Mouse (Mus musculus) urinary bladder, adult 2 months (tissue): Measurements from ENCODE around the gene Fam19a3. TPM values are rescaled to one million over a fixed set of nuclear protein-coding genes. Genes with fewer than 3 reads are reported as not detected.
A peak's percentile ranks its signal among the peaks of the same experiment; 100 is the strongest.

ENCODE experiments used
- DNase-seq: peaks from one replicate; pipeline ENCODE4 v3.0.0; 2022; ENCODE audit warnings: low spot score
- polyA plus RNA-seq: library from polyadenylated mRNA; depleted of rRNA; stranded (reverse); fragments of >200 nt; gene quantifications from 2 replicates; pipeline ENCODE4 v1.2.3, GENCODE M21; 2012

Gene Fam19a3
- polyA plus RNA-seq, 1 experiment, result 0.45 TPM

DNA sequence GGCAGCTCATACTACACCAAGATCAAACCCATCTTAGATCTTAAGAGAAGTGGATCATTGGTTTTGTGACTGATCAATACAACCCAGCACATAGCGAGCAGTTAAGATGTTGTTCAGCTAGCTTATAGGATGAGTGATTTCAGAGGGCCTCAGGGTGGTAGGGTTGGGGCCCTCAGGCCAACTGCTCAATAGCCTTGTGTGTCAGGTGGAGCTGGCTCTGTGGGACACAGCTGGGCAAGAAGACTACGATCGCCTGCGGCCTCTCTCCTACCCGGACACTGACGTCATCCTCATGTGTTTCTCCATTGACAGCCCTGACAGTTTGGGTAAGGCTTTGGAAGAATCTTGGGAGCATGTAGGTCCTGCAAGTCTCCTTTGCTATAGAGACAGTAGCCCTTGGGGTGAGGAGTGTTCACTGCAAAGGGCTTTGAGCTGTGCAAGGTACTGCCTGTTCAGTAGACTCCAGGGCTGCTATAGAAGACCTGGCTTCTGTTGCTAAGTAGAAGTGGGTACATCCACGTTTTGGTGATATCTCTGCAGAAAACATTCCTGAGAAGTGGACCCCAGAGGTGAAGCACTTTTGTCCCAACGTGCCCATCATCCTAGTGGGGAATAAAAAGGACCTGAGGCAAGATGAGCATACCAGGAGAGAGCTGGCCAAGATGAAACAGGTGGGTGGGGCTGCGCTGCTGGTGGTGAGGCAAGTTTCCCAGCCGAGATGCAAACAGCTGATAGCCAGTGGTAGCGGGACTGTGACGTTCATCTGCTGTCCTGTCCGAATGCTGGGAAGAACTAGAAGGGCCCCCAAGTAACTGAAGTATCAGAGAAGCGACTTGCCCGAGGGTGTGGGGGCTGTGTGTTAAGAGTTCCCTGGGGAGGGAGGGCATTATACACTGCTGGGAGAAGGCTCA lies 11.0 kb upstream of the Fam19a3 start:
- no peak for DNase-seq

DNA sequence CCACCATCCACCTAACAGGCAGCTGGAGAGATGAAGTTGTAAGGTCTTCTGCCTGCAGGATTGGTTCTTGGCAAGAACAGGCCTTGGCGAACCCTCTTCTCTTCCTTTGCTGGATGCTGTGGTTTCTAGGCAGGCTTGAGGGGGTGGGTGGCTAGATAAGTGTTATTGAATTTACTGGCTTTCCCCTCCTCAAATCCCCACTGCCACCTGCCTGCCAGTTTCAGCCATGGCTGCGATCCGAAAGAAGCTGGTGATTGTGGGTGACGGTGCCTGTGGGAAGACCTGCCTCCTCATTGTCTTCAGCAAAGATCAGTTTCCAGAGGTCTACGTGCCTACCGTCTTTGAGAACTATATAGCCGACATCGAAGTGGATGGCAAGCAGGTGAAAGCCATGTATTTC lies 10.0 kb upstream of the Fam19a3 start:
- DNase-seq, result no peak

DNA sequence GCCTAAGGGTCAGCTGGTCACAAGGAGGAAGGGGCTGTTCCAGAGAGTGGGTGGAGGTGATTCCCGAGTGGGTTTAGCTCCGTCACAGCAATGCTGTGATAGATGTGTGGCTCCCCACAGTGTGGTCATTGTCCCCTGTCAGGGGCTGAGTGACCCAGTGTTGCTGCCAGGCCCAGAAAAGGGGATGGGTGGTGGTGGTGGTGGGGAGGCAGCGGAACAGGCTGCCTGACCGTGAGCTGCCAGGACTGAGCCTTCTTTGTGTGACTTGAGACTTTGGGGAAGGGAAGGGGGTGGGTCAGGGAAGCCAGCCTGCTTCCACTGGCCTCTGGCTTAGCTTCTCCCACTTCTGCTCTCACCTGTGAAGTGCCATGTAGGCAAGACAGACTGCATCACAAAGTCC lies 9.4 kb upstream of the Fam19a3 start:
- DNase-seq, result no peak

DNA sequence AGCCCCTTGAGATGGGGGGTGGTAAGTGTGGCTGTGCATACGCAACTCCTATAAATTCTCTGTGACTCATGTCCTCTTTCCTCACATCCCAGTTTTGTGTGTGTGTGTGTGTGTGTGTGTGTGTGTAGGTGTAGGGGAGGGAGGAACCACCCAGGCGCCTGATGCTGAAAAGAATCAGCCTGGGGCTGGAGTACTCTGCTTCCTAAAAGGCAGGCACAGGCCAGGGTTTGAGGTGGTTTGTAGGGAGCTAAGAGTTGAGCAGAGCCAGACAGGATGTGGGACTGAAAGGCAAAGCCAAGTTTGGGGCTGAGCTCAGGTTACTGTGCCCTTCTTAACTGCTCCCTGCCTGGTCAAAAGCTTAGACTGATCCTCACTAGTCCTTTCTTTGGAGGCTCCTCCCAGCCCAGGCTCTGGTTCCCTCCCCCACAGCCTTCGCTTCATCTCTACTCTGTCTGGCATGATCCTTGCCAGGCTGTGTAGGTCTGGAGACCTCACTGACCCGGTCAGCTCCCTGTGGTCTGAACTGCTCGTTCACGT lies 8.8 kb upstream of the Fam19a3 start:
- no peak for DNase-seq

DNA sequence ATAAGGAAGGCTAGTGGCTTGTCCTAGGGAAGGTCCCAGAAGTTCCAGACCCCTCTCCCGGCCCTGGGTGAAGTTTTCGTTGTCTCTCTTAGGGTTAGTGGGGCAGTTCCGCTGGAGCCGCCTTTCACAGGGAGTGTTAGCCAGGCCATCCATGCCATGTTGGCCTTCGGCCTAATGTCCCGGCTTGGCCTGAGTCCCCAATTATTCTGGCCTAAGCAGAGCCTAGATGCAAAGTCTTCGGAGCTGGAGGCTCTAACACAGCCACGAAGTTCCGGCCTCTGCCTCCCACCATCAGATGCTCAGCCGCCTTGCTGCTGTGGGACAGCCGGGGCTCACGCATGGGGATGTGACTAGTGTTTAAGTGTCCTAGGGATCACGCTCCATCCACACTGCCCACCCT lies 8.2 kb upstream of the Fam19a3 start:
- no peak for DNase-seq

DNA sequence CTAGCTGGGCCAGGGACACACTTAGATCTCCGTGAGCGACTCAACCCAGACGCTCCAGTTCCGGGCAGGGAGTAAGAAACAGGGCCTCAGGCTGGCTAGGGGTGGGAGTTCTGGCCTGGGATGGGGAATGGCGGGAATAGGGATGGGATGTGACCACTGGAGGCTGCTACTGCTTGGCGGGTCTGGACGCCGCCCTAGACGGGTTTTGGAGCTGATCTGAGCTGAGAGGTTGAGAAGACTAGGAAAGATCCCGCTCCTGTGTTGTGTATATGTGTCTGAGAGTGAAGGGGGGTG lies 7.6 kb upstream of the Fam19a3 start:
- no peak for DNase-seq

DNA sequence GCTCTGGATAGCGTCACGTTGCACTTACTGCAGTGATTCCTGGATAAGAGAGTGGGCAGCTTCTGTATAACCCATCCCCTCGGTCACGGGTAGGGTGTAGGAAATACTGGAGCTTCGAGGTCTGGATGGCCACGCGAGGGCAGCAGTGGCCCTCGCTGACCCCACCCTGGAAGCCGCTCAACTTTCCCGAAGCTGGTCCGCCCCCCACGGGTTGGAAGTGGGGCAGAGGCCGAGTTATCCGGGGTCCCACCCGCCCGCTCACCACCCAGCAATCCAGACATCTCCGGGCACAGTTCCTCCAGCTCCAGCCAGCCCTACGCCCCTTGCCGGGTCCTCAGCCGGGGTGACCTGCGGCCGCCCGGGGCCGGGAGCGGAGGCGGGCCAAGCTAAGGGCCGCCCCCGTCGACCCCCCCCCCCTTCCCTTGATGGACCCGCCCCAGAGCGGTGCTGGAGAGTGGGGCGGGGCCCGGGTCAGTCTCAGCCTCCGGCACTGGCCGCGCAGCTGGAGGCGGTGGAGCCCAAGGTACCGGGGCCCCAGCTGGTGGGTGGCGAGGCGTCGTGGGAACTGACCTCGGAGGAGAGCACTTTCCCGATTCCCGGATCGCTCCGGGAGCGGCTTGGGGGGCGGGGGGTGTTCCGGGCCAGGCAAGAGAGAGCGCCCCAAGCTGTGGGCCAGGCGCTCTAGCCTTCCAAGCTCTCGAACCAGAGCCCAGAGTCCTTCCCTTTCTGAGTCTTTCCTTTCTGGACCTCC lies 7.1 kb upstream of the Fam19a3 start:
- peak; percentile 72 for DNase-seq

DNA sequence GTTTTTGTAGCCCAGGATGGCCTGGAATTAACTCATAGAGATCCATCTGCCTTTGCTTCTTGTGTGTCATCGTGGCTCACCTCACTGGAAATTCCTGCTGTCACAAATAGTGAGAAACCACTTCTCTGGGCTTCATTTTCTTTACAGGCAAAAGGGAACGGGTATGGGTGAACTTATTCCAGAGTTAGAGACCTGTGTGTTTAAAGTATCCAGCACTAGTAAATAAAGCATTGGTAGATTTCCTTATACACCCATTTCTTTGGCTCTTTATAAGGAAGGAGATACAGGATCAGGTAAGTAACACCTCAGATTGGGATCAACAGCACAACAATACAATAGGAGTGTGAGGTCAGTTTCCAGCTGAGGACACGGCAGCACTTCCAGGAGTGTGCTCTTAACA lies 6.4 kb upstream of the Fam19a3 start, which contains the start of gene Rhoc:
TSS of gene Rhoc (plus strand) at position 301 of the 400 bp plus-strand sequence.
- DNase-seq, result no peak

DNA sequence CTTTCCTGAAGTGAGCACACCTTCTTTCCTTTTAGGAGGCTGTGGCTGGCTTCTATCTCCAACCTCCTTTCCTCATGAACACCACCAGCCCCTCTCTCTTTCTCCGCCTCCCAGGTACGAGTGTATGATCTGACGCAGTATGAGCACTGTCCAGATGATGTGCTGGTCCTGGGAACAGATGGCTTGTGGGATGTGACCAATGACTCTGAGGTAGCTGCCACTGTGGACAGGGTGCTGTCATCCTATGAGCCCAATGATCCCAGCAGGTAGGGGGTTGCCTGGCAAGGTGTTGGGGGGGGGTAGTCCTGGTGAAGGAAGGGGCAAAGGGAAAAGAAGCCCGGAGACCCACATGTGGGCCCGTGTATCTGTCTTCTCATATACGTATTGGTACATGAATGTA lies 3.6 kb upstream of the Fam19a3 start:
- no peak for DNase-seq

DNA sequence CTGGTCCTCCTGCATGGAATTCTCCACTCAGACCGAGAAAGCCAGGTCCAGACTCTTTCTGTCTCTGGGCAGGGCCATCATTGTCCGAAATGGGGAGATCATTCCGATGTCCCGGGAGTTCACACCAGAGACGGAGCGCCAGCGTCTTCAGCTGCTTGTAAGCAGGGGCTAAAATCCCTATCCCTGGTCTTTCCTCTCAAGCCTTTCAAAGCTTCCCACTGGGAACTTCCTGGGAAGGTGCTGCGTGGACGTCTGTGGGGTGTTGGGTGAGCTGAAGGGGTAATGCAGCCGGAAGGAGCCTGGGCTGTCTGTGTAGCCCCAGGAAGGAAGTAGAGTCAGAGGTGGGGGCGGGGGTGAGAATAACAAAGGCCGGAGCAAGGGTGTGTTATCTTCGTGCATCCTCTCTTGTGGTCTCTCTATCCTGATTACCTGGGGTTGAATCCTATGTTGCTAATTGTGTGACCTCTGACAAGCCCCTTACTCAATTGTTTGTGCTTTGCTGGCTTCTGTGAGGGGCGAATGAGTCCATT lies 2.4 kb upstream of the Fam19a3 start:
- DNase-seq, result no peak

DNA sequence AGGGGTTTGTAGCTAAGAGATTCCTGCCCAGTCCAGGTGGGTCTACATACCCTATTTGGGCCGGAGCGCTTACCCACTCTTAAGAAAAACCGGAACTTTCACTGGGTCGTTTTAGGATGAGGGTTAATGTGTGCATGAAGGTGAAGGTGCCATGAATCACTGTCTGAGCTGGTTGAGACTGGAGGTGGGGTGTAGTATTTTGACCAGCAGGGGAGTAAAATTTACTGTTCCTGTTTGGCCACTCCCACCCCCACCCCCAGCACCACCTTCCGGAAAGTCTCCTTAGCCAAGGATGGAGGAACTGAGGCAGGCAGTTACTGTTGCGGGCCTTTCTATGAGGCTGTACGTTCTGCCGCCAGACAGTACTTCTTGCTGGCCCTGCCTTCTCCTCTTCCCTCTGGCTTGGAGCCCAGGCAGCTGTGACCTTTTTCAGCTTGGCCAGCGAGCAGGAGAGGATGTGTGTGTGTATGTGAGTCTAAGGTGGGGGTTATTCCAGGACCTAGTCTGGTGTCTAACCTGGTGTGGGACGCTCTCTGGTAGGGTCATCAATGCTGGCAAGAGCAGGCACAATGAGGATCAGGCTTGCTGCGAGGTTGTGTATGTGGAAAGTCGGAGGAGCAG lies 531 bp upstream of the Fam19a3 start:
- DNase-seq, result no peak

DNA sequence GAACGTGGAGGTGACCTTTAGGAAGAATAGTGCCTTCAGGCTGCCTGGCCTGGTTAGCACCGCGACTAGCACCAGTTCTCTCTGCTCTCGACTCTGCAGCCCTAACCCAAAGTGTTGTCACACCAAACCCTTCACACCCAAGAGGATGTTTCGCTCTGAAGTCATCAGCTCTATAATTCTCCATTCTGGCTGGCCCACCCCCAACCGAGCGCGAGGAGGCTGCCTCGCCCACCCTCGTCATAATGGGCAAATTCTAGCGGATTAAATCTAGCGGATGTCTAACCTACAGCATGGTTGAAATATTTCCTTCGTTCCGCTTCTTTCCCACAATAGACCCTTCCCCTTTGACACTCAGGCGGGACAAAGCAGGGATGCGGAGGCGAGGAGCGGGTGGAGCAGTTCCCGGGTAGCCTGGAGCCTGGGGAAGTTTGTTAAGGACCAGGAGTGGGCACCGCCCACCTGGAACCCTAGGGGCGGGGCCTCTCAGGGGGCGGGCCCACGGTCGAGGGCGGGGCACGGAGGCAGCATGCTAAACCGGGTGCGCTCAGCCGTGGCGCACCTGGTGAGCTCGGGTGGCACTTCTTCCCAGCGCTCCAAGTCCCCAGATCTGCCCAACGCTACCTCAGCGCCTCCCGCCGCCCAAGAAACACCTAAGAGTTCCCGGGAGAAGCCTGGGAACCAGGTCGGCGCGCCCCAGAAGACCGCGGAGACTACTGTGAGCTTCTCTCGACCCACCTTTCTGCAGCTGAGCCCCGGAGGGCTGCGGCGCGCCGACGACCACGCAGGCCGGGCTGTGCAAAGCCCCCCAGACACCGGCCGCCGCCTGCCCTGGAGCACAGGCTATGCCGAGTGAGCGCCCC lies 849 bp downstream of the Fam19a3 start, which contains the start of gene Ppm1j:
TSS of gene Ppm1j (plus strand) at position 496 of the 860 bp plus-strand sequence.
- DNase-seq, result no peak

DNA sequence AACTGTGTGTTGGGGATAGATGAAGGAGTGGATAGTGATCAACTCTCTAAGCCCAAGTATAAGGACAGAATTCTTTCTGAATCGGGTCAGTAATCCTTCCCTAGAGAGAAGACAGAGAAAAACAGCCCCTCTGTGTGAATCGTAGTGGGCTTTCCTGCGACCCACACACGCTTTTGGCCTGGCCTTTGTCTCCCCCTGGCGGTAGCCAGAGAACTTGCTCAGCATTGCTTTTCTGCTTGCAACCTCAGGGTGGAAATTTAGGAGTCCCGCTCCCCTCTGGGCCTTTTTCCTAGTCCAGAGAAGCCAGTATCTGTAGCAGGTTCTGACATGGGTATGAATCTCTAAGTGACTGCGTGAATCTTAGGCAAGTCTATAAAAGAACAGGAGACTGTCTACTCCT lies 1.7 kb downstream of the Fam19a3 start:
- DNase-seq, result no peak

DNA sequence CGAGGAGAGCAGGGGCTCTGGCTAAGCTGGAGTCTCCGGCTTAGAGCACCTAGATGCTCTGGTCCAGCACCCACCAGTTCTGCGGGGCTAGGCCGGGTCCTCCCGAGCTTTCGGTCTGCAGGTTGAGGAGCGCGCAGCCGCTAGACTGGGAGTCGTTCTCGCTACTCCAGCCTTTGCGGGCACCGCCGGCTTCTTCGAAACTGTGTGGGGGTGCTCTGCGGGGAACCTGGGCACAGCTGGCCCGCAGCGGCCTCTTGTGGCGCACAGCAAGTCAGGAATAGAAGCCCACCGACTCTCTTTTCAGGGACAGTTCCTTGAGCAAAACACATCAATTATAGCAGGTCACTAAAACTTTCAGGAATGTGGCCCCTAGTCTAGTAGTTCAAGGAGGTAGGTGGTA lies 4.3 kb downstream of the Fam19a3 start:
- no peak for DNase-seq

DNA sequence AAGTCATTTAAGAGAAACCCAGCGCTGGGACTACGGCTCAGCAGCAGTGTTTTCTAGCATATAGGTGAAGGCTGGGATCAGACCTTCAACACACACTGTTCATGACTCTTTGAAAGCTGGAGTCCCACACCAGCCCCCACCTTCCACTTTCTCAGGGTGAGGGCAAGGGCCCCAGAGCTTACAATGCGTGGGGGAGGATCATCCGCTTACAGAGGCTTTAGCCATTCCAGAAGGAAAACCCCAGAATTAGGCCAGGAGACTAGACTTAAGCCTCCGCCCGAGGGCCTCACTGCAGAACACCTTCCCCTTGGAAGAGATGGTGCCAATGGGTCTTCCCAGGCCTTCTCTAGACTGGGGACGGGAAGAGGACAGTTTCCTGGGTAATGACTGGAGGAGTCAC lies 8.3 kb downstream of the Fam19a3 start:
- no peak for DNase-seq

DNA sequence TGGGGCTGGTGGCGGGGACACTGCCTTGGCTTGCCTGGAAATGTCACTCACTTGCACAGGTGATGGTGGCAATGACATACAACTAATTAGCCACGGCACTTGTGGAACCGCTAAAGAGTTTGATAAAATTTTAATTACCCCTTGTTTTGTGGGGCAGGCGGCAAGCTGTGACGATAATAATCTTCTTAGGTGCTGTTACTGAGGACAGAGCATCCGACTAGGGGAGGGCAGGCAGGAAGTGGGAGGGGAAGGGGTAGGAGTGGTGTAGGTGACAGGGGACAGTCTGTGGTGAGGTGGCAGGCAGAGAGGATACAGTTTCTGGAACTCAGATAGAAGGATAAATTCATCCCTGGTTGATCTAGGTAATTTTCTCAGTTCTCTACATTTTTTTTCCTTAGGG lies 10.2 kb downstream of the Fam19a3 start:
- DNase-seq, result no peak

DNA sequence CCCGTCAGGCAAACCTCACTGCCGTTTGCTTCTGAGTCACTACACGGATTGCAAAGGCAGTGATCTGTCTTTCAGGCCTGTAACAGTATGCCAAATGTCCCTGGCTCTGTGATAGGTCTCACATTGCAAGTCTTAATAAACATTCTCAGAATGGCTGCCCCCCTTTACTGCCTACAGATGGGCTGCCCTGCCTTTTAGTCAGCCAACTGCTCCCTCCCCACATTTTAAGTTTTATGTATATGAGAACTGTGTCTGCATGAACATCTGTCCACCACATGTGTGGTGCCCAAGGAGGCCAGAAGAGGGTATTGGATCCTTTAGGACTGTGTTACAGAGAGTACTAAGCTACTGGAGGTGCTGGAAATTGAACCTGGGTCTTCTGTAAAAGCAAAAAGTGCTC lies 10.7 kb downstream of the Fam19a3 start:
- DNase-seq, result no peak

DNA sequence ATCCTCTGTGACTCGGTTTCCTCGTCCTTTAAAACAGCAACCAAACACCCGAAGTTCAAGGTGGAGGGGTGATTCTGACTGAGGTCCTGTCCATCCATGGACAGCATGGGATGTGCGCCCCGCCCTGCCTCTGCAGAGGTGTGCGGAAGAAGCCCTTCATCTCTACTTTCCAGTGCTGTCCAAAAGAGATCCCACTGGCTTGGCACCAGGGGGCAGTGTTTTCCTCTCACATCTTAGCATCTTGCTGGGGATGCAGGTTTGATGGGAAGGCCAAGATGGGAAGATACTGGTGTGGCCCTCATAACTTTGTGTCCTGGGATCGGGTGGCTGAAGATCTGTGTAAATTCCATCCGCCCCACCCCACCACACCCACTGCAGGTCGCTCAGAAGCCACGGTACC lies 11.6 kb downstream of the Fam19a3 start:
- DNase-seq, result no peak

DNA sequence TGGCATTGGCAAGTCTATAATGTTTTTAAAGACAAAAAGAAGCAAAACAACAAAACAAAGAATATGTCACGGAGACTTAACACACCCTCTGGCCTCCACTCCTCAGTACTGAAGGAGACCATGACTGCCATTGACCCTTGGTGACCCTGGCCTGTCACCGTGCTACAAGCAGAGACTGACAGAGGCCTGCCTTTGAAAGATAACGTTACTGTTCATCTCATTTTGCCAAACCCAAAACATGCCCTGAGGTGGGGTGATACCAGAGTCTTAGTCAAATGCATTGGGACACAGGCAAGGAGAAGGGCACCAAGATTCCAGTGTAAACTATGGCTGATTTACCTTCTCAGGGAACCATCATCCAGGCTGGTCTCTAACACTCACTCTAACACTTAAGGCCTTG lies 12.5 kb downstream of the Fam19a3 start:
- DNase-seq, result no peak

DNA sequence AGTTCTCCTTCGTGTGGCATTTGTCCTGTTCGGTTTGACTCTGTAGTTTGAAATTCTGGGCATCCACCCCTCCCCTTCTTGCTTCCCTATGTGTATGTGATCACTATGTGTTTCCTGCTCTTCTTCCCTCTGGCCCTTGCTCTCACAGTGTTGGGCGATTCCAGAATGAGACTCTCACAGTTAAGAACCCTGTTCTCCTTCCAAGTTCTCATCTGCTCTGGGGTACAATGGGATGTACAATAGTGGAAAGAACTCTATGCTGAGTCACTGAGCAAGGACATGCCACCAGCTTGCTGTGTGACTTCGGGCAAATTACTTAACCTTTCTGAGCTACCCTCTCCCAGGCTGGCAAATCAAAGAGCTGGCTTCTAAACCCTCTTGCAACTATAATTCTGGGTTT lies 13.9 kb downstream of the Fam19a3 start:
- no peak for DNase-seq

DNA sequence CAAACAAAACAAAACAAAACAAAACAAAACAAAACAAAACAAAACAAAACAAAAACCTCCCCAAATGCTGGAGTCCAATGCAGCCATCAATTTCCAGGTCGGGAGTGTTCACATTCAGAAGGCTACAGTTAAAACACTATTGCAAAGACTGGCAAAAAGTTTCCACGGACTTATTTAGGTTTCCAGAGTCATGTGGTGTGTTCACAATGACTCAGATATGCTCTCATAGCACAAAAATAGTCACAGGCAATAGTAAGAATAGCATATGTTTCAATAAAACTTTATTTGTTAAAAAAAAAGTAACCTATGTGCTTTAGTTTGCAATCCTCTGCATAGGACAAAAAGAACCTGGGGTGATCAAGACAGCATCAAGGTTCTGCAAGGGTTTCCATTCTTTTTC lies 14.5 kb downstream of the Fam19a3 start:
- DNase-seq, result no peak
